Comparison of ENCODE assay signal across 16 mouse cellular contexts in genomic region chr17:73839086-73839835, GRCm38 (mm10).
"Had no signal": no experiment of that assay in that cellular context is flagged by ENCODE, and none has a peak within 500 bp of the region (broad histone marks: within the 10 kb centered on the region; RNA-seq: fewer than 3 reads in every experiment).

No protein-coding gene starts in this region.

- DNase-seq: kidney, adult 8-10 months; kidney, postnatal 36 days; liver, embryonic 13.5 days; liver, postnatal 0 days; lung, postnatal 14 days; right cerebral cortex, postnatal 14 days; thymus, postnatal 25 days had no signal

- H3K9me3 ChIP-seq: limb, embryonic 12.5 days; liver, embryonic 13.5 days; lung, embryonic 15.5 days; megakaryocyte, embryonic 14.5 days had no signal

- H3K9ac ChIP-seq: limb, embryonic 12.5 days; liver, embryonic 13.5 days; liver, postnatal 0 days; lung, embryonic 15.5 days had no signal

- H3K27ac ChIP-seq: kidney, postnatal 0 days; layer of hippocampus, adult 2 months; limb, embryonic 12.5 days; liver, embryonic 13.5 days; lung, embryonic 15.5 days; macrophage; stomach, postnatal 0 days had no signal

- H3K4me3 ChIP-seq: layer of hippocampus, adult 2 months; limb, embryonic 12.5 days; liver, embryonic 13.5 days; lung, embryonic 15.5 days; megakaryocyte, embryonic 14.5 days had no signal

- H3K36me3 ChIP-seq: limb, embryonic 12.5 days; liver, embryonic 13.5 days; lung, embryonic 15.5 days had no signal

- ATAC-seq: liver, postnatal 0 days; midbrain, embryonic 16.5 days had no signal

- H3K27me3 ChIP-seq: limb, embryonic 12.5 days; liver, embryonic 13.5 days; lung, embryonic 15.5 days had no signal

- H3K4me2 ChIP-seq: limb, embryonic 12.5 days; liver, embryonic 13.5 days; lung, embryonic 15.5 days; midbrain, embryonic 11.5 days had no signal

- H3K4me1 ChIP-seq: limb, embryonic 12.5 days; liver, embryonic 13.5 days had no signal
